Mouse (Mus musculus) spleen, adult 2 months (tissue): ENCODE measurements at regions not wholly inside any gene's neighbourhood (a gene's known extent, or its start where the extent isn't known, plus 50 kb on each side); places are given as distances from the start of the nearest gene placed in this dataset.

ENCODE experiments used
- CTCF ChIP-seq: fragments of 200-500 bp; IDR thresholded peaks from 2 replicates; pipeline ENCODE4 v1.5.1; 2011; ENCODE audit warnings: mild to moderate bottlenecking, inconsistent platforms; ENCODE audit not compliant: insufficient read depth, insufficient read length, insufficient replicate concordance; ENCODE audit errors: extremely low read depth
- POLR2A ChIP-seq: fragments of 200-500 bp; IDR thresholded peaks from 2 replicates; pipeline ENCODE4 v1.6.1; 2011; ENCODE audit warnings: low read depth, low read length, inconsistent platforms

DNA sequence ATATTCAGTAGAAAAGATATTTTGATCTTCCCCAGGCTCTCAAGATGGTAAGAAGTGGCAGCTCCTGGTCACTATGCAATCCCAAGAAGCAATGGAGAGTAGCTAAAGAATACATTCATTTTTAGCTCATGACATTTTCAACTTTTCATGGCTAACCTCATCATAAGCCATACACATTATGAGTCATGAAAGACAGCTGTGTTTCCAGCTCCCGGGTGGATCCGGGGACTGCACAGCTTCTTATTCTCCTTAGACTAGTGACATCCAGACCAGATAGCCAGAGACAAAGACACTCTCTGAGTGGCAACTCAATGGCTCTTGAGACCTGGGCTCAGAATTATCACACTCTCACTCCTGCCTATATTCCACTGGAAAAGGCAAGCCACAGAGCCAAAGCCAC, 230.6 kb downstream of the H2al1j start:
- TF ChIP-seq CTCF (no peak), POLR2A (no peak)
